Mouse (Mus musculus): ENCODE data around the gene Krt80. TPM values are rescaled to one million over a fixed set of nuclear protein-coding genes. Genes with fewer than 3 reads are reported as not detected.
A peak's percentile ranks its signal among the peaks of the same experiment; 100 is the strongest.

Gene Krt80
- polyA plus RNA-seq, 1 experiment from 2014 or later: 2.5 TPM

DNA sequence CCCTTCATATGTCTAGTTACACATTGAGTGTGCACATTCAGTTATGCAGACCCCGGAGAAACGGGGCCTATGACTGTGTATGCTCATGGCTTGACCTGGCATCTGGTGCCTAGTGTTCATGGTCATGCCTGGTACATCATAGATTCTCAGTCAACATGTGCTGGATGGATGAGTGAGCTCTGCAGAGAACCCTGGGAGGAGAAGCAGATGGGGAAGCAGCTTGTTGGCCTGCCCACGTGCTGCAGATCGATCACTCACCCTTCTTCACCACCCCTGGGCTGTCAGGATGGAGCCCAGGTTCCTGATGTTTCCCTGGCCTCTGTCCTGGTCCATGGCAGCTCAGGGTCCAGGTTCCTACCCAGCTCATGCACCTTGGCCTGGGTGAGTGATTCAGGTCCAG, 63.5 kb downstream of the Krt80 start:
- peaks cover 18% of the 10 kb centered on the region for H3K4me1 ChIP-seq (replicated peaks; ENCODE audit: control insufficient read depth, insufficient read depth, low read length)
- no peak for ATAC-seq (ENCODE audit: low read depth)
- H3K9ac ChIP-seq (ENCODE audit: low read length): no peak overlapping the region
- WGBS: 87% methylated on average over 4 of the region's 4 CpGs
- H3K9me3 ChIP-seq (ENCODE audit: control insufficient read depth, low read length): no peaks in the 10 kb centered on the region
- no peak overlapping the region for H3K4me3 ChIP-seq (ENCODE audit: low read length)
- no peaks in the 10 kb centered on the region for H3K36me3 ChIP-seq (ENCODE audit: control insufficient read depth, insufficient read depth, low read length)
- H3K27ac ChIP-seq (ENCODE audit: low read length): no peak overlapping the region
- H3K27me3 ChIP-seq (ENCODE audit: control insufficient read depth, insufficient read depth, low read depth, low read length): no peaks in the 10 kb centered on the region
- H3K4me2 ChIP-seq (ENCODE audit: low read depth, low read length): no peak overlapping the region

DNA sequence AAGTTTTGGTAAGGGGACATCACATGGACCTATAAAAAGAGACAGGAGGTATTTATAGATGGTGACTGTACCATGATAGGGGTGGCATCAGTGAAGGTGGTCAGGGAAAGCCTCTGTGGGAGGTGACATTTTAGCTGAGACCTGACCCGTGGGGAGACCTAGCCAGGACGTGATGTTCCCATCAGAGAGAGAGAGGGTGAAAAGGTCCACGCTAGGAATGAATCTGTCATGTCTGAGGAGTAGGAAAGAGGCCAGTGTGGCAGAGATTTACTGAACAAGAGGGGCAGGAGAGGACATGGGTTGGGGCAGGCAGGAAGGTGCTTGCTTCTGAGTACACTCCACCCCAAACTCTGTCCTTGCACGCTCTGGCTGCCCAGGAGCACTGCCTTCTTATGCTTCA, 66.1 kb downstream of the Krt80 start:
- H3K4me2 ChIP-seq (ENCODE audit: low read depth, low read length): no peak overlapping the region
- no peaks in the 10 kb centered on the region for H3K36me3 ChIP-seq (ENCODE audit: control insufficient read depth, insufficient read depth, low read length)
- 76% methylated on average over 4 of the region's 4 CpGs for WGBS
- H3K27me3 ChIP-seq (ENCODE audit: control insufficient read depth, insufficient read depth, low read depth, low read length): no peaks in the 10 kb centered on the region
- no peak overlapping the region for H3K4me3 ChIP-seq (ENCODE audit: low read length)
- H3K9me3 ChIP-seq (ENCODE audit: control insufficient read depth, low read length): no peaks in the 10 kb centered on the region
- ATAC-seq (ENCODE audit: low read depth): no peak
- H3K27ac ChIP-seq (ENCODE audit: low read length): no peak overlapping the region
- peaks cover 10% of the 10 kb centered on the region; the same call in 1 of the 2 replicates for H3K4me1 ChIP-seq (replicated peaks; ENCODE audit: control insufficient read depth, insufficient read depth, low read length)
- H3K9ac ChIP-seq (ENCODE audit: low read length): no peak overlapping the region

DNA sequence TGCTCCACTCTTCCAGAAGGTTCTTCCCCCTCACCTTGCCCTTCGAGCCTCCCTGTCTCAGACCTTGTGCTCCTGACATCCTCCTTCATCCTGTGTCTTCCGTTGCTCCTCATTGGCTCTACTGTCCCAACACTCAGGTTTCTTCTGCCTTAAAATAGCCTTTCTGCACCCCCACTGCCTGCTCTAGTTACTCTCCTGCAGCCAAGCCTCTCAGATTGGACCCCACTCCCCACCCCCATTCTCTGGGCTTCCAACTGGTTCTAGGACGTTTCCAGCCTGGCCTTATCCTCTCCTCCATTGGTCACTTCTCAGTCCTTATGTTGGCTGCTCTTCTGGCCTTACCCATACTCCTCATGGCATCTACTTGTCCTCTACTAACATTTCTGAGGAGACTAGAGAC, 67.8 kb downstream of the Krt80 start:
- Histone ChIP-seq H3K4me2 (ENCODE audit: low read depth, low read length) (no peak overlapping the region), H3K4me3 (ENCODE audit: low read length) (no peak overlapping the region), H3K4me1 (replicated peaks; ENCODE audit: control insufficient read depth, insufficient read depth, low read length) (peaks cover 6% of the 10 kb centered on the region; the same call in 1 of the 2 replicates), H3K9ac (ENCODE audit: low read length) (no peak overlapping the region), H3K9me3 (ENCODE audit: control insufficient read depth, low read length) (no peaks in the 10 kb centered on the region), H3K36me3 (ENCODE audit: control insufficient read depth, insufficient read depth, low read length) (no peaks in the 10 kb centered on the region), H3K27ac (ENCODE audit: low read length) (no peak overlapping the region), H3K27me3 (ENCODE audit: control insufficient read depth, insufficient read depth, low read depth, low read length) (no peaks in the 10 kb centered on the region)
- WGBS: 69% methylated on average over 3 of the region's 3 CpGs
- ATAC-seq (ENCODE audit: low read depth): no peak

DNA sequence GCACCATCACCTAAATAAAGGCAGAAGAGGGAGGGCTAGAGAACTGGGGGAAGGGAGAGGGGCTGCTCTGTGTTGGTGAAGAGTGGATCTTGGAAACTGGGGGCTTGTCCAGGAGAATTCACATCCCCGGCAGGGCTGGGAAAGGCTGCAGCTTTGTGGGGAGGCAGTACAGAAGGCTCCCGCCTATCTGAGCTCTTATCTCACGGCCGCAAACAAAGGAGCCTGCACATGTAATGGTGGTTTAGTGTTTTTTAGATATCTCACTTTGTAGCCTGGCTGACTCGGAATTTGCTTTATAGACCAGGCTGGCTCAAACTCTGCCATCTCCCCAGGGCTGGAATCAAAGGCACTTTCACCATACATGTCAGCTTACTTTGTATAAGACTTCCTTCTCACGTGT, 69.8 kb downstream of the Krt80 start:
- Histone ChIP-seq H3K27me3 (ENCODE audit: control insufficient read depth, insufficient read depth, low read depth, low read length) (no peaks in the 10 kb centered on the region), H3K27ac (ENCODE audit: low read length) (no peak overlapping the region), H3K36me3 (ENCODE audit: control insufficient read depth, insufficient read depth, low read length) (no peaks in the 10 kb centered on the region), H3K4me2 (ENCODE audit: low read depth, low read length) (no peak overlapping the region), H3K9me3 (ENCODE audit: control insufficient read depth, low read length) (no peaks in the 10 kb centered on the region), H3K4me3 (ENCODE audit: low read length) (no peak overlapping the region), H3K9ac (ENCODE audit: low read length) (no peak overlapping the region), H3K4me1 (replicated peaks; ENCODE audit: control insufficient read depth, insufficient read depth, low read length) (peaks cover 6% of the 10 kb centered on the region; the same call in 1 of the 2 replicates)
- ATAC-seq (ENCODE audit: low read depth): no peak
- WGBS: 45% methylated on average over 6 of the region's 6 CpGs

DNA sequence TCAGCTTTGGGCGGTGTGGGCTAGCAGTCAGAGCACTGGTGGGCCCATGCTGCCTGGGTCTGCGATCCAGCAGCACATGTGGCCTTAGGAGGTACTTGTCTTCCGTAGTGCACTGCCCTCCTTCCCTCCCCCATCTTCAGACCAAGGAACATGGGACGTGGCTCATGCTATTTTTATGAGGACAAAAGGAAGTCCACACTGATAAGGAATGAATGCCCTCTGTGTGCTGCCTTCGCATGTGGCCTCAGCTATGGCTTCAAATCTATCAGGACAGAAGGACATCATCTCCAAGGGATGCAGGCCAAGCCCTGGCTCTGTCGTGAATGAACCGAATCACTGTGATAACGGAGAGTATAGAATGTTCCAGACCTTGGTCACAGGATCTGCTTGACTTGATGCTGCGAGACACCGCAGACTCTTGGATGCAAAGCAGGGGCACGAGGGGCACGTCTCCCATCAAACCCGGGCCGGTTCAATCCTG, 70.4 kb downstream of the Krt80 start:
- Histone ChIP-seq H3K9ac (ENCODE audit: low read length) (no peak overlapping the region), H3K9me3 (ENCODE audit: control insufficient read depth, low read length) (no peaks in the 10 kb centered on the region), H3K36me3 (ENCODE audit: control insufficient read depth, insufficient read depth, low read length) (no peaks in the 10 kb centered on the region), H3K27ac (ENCODE audit: low read length) (no peak overlapping the region), H3K4me1 (replicated peaks; ENCODE audit: control insufficient read depth, insufficient read depth, low read length) (peaks cover 6% of the 10 kb centered on the region; the same call in 1 of the 2 replicates), H3K27me3 (ENCODE audit: control insufficient read depth, insufficient read depth, low read depth, low read length) (no peaks in the 10 kb centered on the region), H3K4me2 (ENCODE audit: low read depth, low read length) (no peak overlapping the region), H3K4me3 (ENCODE audit: low read length) (no peak overlapping the region)
- no peak for ATAC-seq (ENCODE audit: low read depth)
- 60% methylated on average over 14 of the region's 14 CpGs for WGBS

DNA sequence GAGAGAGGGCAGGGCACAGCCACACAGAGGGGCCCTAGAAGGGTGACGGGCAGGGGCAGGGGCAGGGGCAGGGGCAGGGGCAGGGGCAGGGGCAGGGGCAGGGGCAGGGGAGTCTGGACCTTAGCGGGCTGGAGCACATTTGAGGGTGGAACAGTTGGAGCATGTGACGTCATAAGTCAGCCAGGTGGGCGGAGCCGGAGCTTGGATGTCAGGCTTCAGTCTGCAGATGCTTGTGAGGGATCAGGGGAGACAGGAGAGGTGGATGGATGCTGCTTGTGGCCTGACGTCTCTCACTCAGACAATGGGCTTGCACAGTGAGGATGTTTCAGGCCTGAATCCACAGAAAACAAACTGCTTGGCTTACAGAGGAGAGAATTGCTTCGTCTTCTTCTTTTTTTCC, 71.4 kb downstream of the Krt80 start:
- Histone ChIP-seq H3K4me2 (ENCODE audit: low read depth, low read length) (no peak overlapping the region), H3K9ac (ENCODE audit: low read length) (no peak overlapping the region)

DNA sequence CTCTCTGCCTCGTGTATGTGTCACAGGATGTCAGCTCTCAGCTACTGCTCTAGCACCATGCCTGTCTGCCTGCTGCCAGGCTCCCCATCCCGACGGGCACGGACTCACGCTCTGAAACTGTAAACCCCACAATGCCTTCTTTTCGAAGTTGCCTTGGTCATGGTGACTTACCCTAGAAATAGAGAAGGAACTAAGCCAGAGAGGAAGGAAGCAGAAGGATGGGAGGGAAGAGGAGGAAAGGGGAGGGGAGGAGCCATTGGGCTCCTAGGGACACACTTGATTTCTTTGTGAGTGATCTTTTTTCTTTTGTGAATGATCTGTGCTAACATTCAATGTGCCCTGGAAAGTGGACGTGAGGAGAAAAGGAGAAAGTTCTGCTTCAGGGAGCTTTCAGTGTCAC, 72.0 kb downstream of the Krt80 start:
- peaks cover 6% of the 10 kb centered on the region; the same call in 1 of the 2 replicates for H3K4me1 ChIP-seq (replicated peaks; ENCODE audit: control insufficient read depth, insufficient read depth, low read length)
- H3K27ac ChIP-seq (ENCODE audit: low read length): no peak overlapping the region
- ATAC-seq (ENCODE audit: low read depth): no peak
- no peak overlapping the region for H3K4me3 ChIP-seq (ENCODE audit: low read length)
- H3K4me2 ChIP-seq (ENCODE audit: low read depth, low read length): no peak overlapping the region
- no peaks in the 10 kb centered on the region for H3K36me3 ChIP-seq (ENCODE audit: control insufficient read depth, insufficient read depth, low read length)
- no peaks in the 10 kb centered on the region for H3K9me3 ChIP-seq (ENCODE audit: control insufficient read depth, low read length)
- 37% methylated on average over 7 of the region's 7 CpGs for WGBS
- H3K9ac ChIP-seq (ENCODE audit: low read length): no peak overlapping the region
- no peaks in the 10 kb centered on the region for H3K27me3 ChIP-seq (ENCODE audit: control insufficient read depth, insufficient read depth, low read depth, low read length)

More for the DNA sequence above, 71.4 kb downstream of the Krt80 start:
- Histone ChIP-seq H3K4me1 (replicated peaks; ENCODE audit: control insufficient read depth, insufficient read depth, low read length) (peaks cover 6% of the 10 kb centered on the region; the same call in 1 of the 2 replicates), H3K4me3 (ENCODE audit: low read length) (no peak overlapping the region), H3K36me3 (ENCODE audit: control insufficient read depth, insufficient read depth, low read length) (no peaks in the 10 kb centered on the region), H3K27ac (ENCODE audit: low read length) (no peak overlapping the region), H3K27me3 (ENCODE audit: control insufficient read depth, insufficient read depth, low read depth, low read length) (no peaks in the 10 kb centered on the region), H3K9me3 (ENCODE audit: control insufficient read depth, low read length) (no peaks in the 10 kb centered on the region)
- 23% methylated on average over 6 of the region's 7 CpGs for WGBS
- no peak for ATAC-seq (ENCODE audit: low read depth)

MicroRNA genes within 50 kb of the gene (microRNA counts, 519-probe panel; counts per million panel counts)
- microRNA mmu-miR-1941-3p: 1,274 counts per million, percentile 14 among the panel's probes with 10 or more counts
- not detected for microRNA mmu-miR-1941-5p

Small RNA genes within 50 kb of the gene (microRNA-seq; reads per million reads assigned to microRNA genes)
- gene Mir1941: not detected

Other genes starting within 250 kb of the Krt80 start
- gene Acvrl1, start 241.6 kb downstream of the Krt80 start, polyA plus RNA-seq (2015; fragmentation: Nextera tagmentation; extraction: Ambion mirVana): 91.3 and 93.3 TPM in 2 replicates
- gene Acvr1b, start 196.1 kb downstream of the Krt80 start, polyA plus RNA-seq (2015; fragmentation: Nextera tagmentation; extraction: Ambion mirVana): 6.8 and 7.9 TPM in 2 replicates
- 5.6 and 6.1 TPM in 2 replicates for gene Grasp, start 146.0 kb downstream of the Krt80 start, polyA plus RNA-seq (2015; fragmentation: Nextera tagmentation; extraction: Ambion mirVana)
- gene Nr4a1, start 115.9 kb downstream of the Krt80 start, polyA plus RNA-seq (2015; fragmentation: Nextera tagmentation; extraction: Ambion mirVana): 10.8 and 11.5 TPM in 2 replicates
- 75.0 and 82.4 TPM in 2 replicates for gene Atg101, start 85.9 kb downstream of the Krt80 start, polyA plus RNA-seq (2015; fragmentation: Nextera tagmentation; extraction: Ambion mirVana)
- gene 6030408B16Rik, start 77.0 kb downstream of the Krt80 start, polyA plus RNA-seq (2015; fragmentation: Nextera tagmentation; extraction: Ambion mirVana): 57.2 and 59.7 TPM in 2 replicates
- 173 and 187 TPM in 2 replicates for gene Krt7, start 40.9 kb upstream of the Krt80 start, polyA plus RNA-seq (2015; fragmentation: Nextera tagmentation; extraction: Ambion mirVana)
- 0.26 and 0.31 TPM in 2 replicates for gene Krt87, start 68.6 kb upstream of the Krt80 start, polyA plus RNA-seq (2015; fragmentation: Nextera tagmentation; extraction: Ambion mirVana)
- not detected in 2 replicates for gene Krt88, start 77.6 kb upstream of the Krt80 start, polyA plus RNA-seq (2015; fragmentation: Nextera tagmentation; extraction: Ambion mirVana)
- not detected in 2 replicates for gene Krt81, start 93.6 kb upstream of the Krt80 start, polyA plus RNA-seq (2015; fragmentation: Nextera tagmentation; extraction: Ambion mirVana)
- gene Krt86, start 103.3 kb upstream of the Krt80 start, polyA plus RNA-seq (2015; fragmentation: Nextera tagmentation; extraction: Ambion mirVana): not detected in 2 replicates
- gene Krt83, start 121.3 kb upstream of the Krt80 start, polyA plus RNA-seq (2015; fragmentation: Nextera tagmentation; extraction: Ambion mirVana): not detected in 2 replicates
- not detected in 2 replicates for gene Gm49425, start 147.1 kb upstream of the Krt80 start, polyA plus RNA-seq (2015; fragmentation: Nextera tagmentation; extraction: Ambion mirVana)
- gene Krt84, start 162.7 kb upstream of the Krt80 start, polyA plus RNA-seq (2015; fragmentation: Nextera tagmentation; extraction: Ambion mirVana): not detected in 2 replicates
- gene Krt82, start 180.5 kb upstream of the Krt80 start, polyA plus RNA-seq (2015; fragmentation: Nextera tagmentation; extraction: Ambion mirVana): not detected in 2 replicates
- not detected in 2 replicates for gene Krt90, start 192.8 kb upstream of the Krt80 start, polyA plus RNA-seq (2015; fragmentation: Nextera tagmentation; extraction: Ambion mirVana)
- 0.28 and 0.29 TPM in 2 replicates for gene Krt75, start 203.7 kb upstream of the Krt80 start, polyA plus RNA-seq (2015; fragmentation: Nextera tagmentation; extraction: Ambion mirVana)